Mouse (Mus musculus): ENCODE measurements around the gene Sestd1.

Sestd1 gene

GRCm38 (mm10) chr2:77280512-77281409 lies at the start of gene Sestd1:
Gene Sestd1, minus strand, starts transcription at chr2:77280592.
- no peak for DNase-seq (ENCODE audit: low read depth)

GRCm38 (mm10) chr2:77327246-77327645 lies 46.9 kb upstream of the Sestd1 start:
- no peak for DNase-seq (ENCODE audit: low read depth)

DNA sequence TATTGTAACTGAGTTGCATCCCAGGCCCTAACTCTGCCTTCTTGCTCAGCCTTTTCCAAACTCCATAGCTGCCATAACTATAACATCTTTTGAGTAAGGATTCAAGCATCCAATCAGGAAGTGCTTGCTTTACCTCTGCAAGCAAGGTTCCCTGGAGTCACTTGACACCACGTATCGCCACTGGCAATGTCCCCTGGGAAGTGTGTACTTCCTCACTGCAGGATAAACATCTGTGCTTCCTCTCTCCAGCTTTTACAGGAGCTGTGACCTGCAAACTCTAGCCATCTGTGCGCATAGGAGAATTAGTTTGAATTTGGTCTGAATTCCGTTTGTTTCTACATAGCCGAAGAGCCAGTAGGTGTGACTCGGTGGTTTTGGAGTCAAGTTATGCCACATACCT lies 43.3 kb upstream of the Sestd1 start:
- DNase-seq (ENCODE audit: low read depth): no peak

DNA sequence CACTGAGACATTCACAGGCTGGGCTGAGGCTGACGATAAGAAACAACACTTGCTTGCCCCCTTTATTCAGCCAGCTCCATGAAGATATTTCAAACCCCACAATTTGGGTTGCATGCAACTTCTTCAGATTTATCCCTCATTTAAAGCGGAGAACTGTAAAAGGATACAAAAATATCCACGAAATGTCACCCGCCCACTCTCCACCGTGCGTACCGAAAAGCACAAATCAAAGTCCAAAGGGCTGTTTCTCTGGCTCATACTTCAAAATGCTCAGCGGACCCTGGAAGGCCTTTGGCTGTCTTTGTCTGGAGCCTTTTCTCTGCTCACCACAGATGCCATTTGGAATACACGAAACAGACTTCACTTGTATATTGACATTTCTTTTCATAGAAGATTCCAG lies 42.8 kb upstream of the Sestd1 start:
- DNase-seq (ENCODE audit: low read depth): no peak

DNA sequence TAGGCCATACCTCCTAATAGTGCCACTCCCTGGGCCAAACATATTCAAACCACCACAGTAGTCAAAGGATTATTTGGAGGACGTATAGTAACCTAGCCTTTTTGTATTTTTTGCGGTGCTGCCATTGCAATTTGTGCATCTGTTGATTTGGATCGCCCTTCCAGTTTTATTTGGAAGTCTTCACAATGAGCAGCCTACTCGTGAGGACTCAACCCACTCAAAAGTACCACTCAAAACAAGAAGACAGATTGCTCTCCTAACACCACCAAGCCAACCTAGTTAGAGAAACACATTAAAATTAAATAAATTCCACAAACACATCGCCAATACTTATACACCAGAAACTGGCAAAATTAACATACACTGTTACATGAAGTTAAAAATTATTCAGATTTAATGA lies 38.8 kb upstream of the Sestd1 start:
- no peak for DNase-seq (ENCODE audit: low read depth)

GRCm38 (mm10) chr2:77316961-77317360 lies 36.6 kb upstream of the Sestd1 start:
- DNase-seq (ENCODE audit: low read depth): no peak

DNA sequence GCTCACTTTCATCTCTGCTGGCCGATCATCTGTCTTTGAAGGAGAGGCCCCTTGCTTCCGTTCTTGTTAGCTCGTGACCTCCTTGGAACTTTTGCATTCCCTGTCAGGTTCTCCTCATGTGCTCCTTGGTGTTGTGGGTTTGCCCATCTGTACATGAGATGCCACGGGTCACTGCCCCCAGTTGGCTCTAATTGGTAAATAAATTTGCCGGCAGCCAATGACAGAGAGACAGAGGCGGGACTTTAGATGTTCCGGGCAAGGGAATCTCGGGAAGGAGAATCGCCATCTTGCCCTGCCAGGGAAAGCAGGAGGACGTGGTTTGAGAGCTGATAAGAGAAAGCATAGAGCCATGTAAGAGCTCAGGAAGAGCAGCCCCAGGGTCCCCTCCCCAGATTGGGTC lies 33.5 kb upstream of the Sestd1 start:
- no peak for DNase-seq (ENCODE audit: low read depth)

- DNase-seq (ENCODE audit: low read depth): no peak
These were observed 32.2 kb upstream of the Sestd1 start for GRCm38 (mm10) chr2:77312616-77313015.

DNA sequence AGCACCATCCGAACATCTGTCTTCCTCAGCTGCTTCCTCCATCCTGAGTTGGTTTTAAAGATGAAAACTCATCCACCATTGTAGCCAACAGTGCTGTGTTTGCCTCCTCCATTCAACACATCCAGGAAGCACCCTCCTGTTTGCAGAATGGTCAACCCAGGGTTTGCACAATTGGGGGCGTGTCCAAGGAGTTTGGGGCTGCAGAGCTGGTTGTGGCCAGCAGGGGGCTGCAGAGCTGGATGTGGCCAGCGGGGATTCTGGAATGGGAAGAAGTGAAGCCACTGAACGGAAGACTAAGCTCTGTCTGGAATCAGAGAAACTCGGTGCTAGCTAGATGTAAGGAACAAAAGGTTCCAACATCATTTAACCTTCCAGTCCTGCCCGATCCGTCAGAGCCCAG lies 28.9 kb upstream of the Sestd1 start:
- peak; percentile 6 for DNase-seq (ENCODE audit: low read depth)

DNA sequence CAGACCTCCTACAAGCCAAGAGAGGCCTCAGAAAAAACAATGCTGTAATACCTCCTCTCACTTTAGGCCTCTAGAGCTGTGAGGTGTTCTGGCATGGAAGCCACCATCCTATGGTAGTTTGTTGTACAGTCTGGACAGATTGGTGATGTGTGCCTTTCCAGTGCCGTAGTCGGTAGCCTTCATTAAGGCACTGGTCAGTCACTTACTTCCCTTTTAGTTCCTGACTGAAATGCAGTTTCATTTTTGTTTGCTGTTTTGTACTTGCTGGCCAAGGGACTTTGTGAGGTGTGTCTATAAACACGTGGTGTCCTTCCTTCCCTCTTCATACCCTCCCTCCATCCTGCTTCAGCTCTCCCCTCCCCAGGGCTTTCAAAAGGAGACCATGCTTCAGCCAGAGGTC lies 24.1 kb upstream of the Sestd1 start:
- DNase-seq (ENCODE audit: low read depth): no peak

GRCm38 (mm10) chr2:77303716-77304115 lies 23.3 kb upstream of the Sestd1 start:
- no peak for DNase-seq (ENCODE audit: low read depth)

DNA sequence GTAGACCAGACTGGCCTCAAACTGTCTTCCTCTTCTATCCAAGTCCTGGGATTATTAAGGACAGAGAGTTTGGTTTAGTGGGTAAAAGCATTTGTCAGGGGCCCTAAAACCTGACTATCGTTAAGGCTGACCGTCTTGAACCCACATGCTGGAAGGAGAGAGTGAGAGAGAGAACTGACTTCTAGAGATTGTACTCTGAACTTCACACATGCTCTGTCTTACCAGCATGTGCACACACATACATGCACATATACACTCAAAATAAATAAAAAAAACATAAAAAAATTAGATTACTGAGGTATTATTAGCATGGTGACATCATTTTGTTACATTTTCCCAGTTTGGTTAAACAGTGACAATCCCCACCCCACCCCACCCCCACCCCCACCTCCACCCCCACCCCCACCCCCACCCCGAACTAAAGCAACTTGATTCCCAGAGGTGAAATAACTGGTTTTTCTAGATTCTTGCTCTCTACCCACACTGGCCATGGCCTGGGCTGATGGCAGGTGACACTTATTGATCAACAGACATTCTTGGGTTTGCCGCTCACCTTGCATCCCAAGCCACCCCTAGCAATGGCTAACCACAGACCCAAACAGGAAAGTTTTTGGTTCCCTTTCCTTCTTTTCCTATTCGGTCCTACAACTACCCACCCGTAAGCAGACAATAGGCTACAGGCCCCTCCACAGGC lies 22.4 kb upstream of the Sestd1 start:
- no peak for DNase-seq (ENCODE audit: low read depth)

DNA sequence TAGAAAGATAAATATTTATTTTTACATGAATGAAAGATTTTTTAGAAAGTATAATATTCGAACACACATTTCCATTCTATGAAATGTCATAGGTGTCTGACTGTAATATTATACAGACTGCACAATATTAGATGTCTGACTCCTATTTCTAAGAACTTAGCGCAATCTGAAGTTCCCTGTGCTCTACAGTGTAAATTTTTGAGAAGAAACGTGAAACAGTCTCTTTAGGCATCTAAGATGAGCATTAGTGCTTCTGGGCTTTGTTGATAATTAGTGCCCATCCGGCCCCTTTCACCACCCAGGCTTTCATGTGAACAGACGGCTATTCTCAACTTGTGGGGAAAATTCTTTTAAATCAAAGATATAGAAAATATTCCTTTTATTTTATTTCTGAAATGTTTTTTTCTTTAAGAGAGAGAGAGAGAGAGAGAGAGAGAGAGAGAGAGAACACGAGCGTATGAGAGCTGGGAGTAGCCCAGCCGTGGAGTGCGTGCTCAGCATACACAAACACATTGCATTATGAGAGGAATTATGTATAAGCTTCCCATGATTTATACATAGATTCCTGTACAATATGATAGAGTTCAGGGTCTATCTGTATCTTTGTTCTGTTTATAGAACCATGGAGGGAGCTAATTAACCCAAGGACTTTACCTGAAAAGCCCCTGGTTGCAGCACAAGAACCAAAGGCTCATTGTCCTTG lies 21.4 kb upstream of the Sestd1 start:
- no peak for DNase-seq (ENCODE audit: low read depth)

- DNase-seq (ENCODE audit: low read depth): no peak
These were observed 9.3 kb upstream of the Sestd1 start for GRCm38 (mm10) chr2:77289701-77290100.

DNA sequence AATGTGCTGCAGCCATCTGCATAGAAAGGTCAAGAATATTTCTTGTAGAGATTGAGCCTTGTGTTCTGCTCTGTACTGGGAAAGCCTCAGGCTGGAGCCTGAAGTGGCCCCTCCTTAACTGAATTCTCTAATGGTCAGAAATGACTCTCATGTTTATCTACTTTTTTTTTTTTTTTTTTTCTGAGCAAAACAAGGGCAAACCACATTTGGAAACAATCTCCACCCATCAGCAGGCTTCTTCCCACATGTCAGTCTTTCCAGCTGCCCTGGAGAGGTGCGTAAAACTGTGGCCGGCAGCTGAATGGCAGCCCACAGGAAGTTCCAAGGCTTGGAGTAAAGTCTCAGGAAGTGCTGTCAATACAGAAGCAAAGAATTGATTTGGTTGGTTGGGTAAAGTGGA lies 6.4 kb upstream of the Sestd1 start:
- DNase-seq (ENCODE audit: low read depth): no peak

GRCm38 (mm10) chr2:77284281-77284899 lies 4.0 kb upstream of the Sestd1 start:
- no peak for DNase-seq (ENCODE audit: low read depth)

- DNase-seq (ENCODE audit: low read depth): no peak
These were observed 406 bp downstream of the Sestd1 start for GRCm38 (mm10) chr2:77279861-77280511.

GRCm38 (mm10) chr2:77277272-77277671 lies 3.1 kb downstream of the Sestd1 start:
- DNase-seq (ENCODE audit: low read depth): no peak

DNA sequence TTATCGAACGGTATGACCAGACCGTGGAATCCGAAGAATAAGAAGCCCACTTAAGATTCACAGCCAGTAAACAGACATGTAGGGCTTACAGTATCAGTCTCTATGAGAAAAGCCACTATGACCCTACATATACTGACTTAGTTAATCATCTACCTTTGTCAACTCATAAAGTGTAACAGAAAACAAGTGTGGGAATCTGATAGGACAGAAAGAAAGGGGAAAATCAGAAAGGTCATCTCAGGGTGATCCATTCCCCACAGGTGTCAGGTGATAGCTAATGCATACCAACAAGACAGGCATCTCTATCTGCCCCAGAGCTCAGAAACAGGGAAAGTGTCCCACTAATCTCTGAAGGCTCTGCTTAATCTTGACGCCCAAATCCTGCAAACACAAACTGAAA lies 4.5 kb downstream of the Sestd1 start:
- DNase-seq (ENCODE audit: low read depth): no peak

DNA sequence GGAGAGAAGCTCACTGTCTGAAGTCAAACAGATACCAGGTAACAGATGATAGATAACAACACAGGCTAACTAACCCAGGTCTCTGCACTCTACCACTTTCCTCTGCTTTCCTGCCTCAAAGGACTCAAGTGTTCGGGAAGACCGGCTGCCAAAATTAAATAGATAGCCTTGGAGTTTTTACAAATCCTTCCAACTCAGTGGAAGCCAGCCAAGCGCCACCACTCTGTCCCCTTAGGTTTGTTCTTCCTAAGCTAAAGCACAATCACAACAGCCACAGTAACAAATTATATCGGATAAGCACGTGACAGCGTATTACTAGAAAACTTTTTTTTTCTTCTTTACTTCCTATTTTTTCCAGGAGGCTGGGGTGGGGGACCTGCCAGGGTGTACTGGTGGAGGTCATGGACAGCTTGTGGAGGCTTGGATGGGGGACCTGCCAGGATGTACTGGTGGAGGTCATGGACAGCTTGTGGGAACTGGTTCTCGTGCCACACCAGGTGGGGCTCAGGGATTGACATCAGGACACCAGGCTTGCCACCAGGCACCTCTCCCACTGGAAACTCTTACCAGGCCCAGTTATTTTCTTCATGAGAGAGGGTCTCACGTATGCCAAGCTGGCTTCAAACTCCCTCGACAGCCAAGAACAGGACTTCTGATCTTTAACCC lies 5.3 kb downstream of the Sestd1 start:
- DNase-seq (ENCODE audit: low read depth): no peak

- no peak for DNase-seq (ENCODE audit: low read depth)
These were observed 7.4 kb downstream of the Sestd1 start for GRCm38 (mm10) chr2:77272953-77273352.

All from c-Kit-positive CD71-positive TER-119-negative erythroid progenitor cells, embryonic 14.5 days (primary cell).